Mouse (Mus musculus) splenic B cell, adult 2 months (primary cell): ENCODE data around the gene Tspan5.

Source experiments
- DNase-seq: peaks from one replicate; pipeline ENCODE4 v3.0.0-alpha.2; 2011; ENCODE audit warnings: low read depth, low spot score
- H3K27me3 ChIP-seq: 2 replicates; pipeline ENCODE4 v1.6.1; 2012; ENCODE audit warnings: mild to moderate bottlenecking, low read length, moderate library complexity, mixed read lengths; ENCODE audit not compliant: control insufficient read depth, poor library complexity, insufficient read depth, severe bottlenecking
- H3K36me3 ChIP-seq: 2 replicates; pipeline ENCODE4 v1.6.1; 2012; ENCODE audit warnings: mild to moderate bottlenecking, low read length, moderate library complexity, mixed read lengths; ENCODE audit not compliant: control insufficient read depth, poor library complexity, insufficient read depth, severe bottlenecking

Gene Tspan5

DNA sequence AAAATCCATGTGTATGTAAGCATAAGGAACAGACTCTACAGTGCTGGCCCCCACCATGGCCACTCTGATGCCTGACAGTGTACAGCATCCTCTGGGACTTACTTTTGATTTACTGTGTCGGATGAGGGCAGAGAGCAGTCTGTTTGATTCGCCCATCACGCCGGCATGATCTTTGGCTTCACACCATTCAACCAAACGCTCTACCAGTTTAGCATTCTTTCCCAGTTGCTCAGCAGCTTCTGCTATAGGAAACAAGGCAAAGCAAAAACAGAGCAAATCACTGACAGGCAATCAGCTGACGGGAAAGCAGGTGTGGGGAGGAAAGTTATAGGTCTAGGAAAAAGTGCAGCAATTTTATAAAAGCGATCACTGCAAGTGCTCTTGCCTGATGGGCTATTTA is 213.2 kb downstream of the Tspan5 start:
- DNase-seq, result no peak
- no peaks in the 10 kb centered on the region for H3K27me3 ChIP-seq
- peaks cover 24% of the 10 kb centered on the region for H3K36me3 ChIP-seq
